Mouse (Mus musculus): ENCODE measurements around the gene Tesk2.

Gene Tesk2

DNA sequence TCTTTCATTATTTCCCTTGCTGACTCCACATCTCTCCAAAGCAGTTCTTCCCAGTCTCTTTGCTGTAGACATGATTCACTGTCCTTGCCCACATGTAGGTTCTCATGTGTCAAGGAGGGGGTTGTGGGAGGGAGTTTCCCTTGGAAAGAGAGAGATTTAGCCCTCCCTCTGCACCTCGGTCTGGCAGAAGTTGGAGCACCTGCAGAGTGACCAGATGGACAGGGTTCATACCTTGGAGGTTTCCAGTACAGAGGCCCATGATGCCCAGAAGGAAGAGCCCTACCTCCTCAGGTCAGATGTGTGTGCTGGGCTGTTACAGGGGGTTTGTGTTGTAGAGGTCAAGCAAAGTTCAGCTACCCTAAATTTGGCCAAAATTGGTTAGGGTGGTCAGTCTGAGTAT, 8.2 kb upstream of the Tesk2 start:
- in situ Hi-C loops (cut with MboI, MseI) = no loop called here

GRCm38 (mm10) chr4:116719396-116719795, 1.4 kb upstream of the Tesk2 start:
- in situ Hi-C loops (cut with MboI, MseI) = loop anchor here (5.0 kb wide), 1 partner anchor 68 kb away; no protein-coding TSS in a partner anchor

DNA sequence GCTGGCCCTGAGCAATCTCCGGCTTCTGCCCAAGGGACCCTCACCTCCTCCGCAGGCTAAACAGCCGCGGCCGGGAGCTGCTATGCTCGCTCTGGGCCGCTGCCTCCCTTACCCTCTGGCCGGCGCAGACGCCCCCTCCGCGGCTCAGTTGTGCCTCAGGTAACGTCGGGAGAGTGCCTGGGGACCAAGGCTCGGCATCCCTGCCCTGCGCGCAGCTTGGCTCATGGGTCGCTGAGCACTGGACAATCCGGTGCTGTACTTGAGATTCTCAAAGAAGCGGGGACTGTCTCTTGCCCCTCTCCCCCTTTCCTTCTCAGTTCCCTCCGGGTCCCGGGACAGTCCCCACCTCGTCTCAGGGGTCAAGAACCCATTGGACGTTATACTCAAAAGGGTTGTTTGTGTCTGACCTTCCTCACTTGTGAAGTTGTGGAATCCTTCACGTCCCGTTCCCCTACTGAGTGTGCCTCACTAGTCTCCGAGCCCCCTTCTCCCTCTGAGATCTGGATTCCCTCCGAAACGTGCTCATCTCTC, 415 bp downstream of the Tesk2 start:
- in situ Hi-C loops (cut with MboI, MseI) = no loop called here

- in situ Hi-C loops (cut with MboI, MseI) = no loop called here
These were observed 1.5 kb downstream of the Tesk2 start for GRCm38 (mm10) chr4:116722230-116722629.

GRCm38 (mm10) chr4:116725444-116725843, 4.7 kb downstream of the Tesk2 start:
- in situ Hi-C loops (cut with MboI, MseI) = no loop called here

- in situ Hi-C loops (cut with MboI, MseI) = no loop called here
These were observed 6.7 kb downstream of the Tesk2 start for GRCm38 (mm10) chr4:116727401-116727800.

DNA sequence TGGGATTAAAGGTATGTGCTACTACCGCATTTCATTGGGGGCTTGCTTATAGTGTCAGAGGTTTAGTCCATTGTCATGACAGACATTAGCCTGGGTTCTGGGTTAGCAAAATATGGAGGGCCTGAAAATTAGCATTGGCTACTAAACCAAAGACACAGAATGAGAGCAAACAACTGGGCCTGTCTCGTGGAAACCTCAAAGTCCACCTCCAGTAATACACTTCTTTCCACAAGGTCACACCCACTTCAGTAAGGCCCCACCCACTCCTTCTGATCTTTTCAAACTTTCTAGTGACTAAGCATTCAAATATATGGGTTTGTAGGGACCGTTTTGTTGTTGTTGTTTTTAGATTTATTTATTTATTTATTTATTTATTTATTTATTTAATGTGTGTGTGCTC, 8.8 kb downstream of the Tesk2 start:
- in situ Hi-C loops (cut with MboI, MseI) = no loop called here

- in situ Hi-C loops (cut with MboI, MseI) = no loop called here
These were observed 10.3 kb downstream of the Tesk2 start for GRCm38 (mm10) chr4:116731077-116731476.

DNA sequence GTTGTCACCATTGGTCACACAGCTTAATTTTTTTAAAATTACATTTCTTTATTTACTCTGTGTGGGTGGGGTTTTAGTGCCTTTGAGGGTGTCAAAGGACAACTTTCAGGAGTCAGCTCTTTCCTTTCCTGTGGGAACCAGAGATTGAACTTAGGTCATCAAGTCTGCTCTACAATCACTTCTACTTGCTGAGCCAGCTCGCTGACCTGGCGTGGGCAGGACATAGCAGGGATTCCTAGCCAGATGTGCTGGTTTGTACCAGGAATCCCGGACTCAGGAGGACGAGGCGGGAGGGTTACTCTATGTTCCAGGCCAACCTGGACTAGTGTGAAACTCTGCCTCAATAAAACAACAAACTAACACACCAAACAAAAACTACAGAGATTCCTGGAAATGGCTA, 11.6 kb downstream of the Tesk2 start:
- in situ Hi-C loops (cut with MboI, MseI) = no loop called here

DNA sequence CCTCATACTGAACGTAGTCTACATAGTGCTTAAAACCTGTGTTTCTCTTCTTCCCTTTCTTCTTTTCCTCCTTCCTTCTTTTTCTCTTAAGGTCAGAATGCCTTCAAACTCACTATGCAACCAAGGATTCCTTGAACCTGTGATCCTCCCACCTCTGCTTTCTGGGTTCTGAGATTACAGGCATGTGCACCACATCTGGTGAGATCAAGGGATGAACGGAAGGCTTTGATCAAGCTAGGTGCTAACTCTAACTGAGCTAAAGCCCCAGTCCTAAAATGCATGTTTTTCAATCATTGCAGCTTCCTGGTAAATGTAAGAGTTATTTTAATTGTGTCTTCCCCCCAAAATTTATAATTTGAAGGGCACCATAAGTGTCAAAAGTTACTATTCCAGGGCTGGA, 14.2 kb downstream of the Tesk2 start:
- in situ Hi-C loops (cut with MboI, MseI) = no loop called here

- in situ Hi-C loops (cut with MboI, MseI) = no loop called here
These were observed 18.4 kb downstream of the Tesk2 start for GRCm38 (mm10) chr4:116738972-116739751.

DNA sequence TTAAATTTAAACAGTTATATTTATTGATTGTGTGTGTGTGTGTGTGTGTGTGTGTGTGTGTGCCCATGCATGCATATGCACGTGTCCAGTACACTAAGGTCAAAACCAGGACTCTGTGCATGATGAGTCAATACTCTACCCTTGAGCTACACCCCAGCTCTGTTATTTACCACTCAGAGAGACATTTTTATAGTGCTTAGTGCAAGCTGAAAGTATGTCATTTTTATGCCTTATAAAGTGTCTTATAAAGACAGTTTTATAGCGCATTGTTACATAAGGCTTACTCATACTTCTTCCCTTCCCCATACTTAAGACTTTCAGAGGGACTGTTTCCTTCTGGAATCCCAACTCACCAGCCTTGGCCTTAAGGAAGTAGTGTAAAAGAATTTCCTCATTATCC, 29.0 kb downstream of the Tesk2 start:
- in situ Hi-C loops (cut with MboI, MseI) = loop anchor here (5.0 to 10.0 kb wide), 2 partner anchors 48 to 785 kb away; no protein-coding TSS in a partner anchor

GRCm38 (mm10) chr4:116761914-116762313, 41.2 kb downstream of the Tesk2 start:
- in situ Hi-C loops (cut with MboI, MseI) = no loop called here

GRCm38 (mm10) chr4:116764001-116764400, 43.3 kb downstream of the Tesk2 start:
- in situ Hi-C loops (cut with MboI, MseI) = no loop called here

DNA sequence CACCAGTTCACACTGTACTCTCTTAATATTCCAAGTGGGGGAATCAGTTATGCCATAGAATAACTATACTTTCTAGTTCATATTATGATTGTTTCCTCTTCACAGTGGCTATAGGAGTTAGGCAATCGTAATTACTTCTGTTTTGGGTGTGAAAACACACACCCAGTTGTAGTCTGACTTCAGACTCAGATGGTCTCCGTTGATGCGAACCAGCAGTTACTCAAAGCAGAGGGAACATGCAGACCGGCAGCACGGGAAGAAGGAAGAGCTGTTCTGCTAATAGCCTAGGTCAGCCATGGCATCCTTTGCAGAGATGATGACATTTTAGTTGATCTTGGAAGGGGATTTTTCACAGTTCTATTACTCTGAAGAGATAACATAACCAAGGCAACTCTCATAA, 47.8 kb downstream of the Tesk2 start:
- in situ Hi-C loops (cut with MboI, MseI) = no loop called here

- in situ Hi-C loops (cut with MboI, MseI) = no loop called here
These were observed 48.3 kb downstream of the Tesk2 start for GRCm38 (mm10) chr4:116769060-116769459.

- in situ Hi-C loops (cut with MboI, MseI) = no loop called here
These were observed 55.6 kb downstream of the Tesk2 start for GRCm38 (mm10) chr4:116776391-116776790.

- in situ Hi-C loops (cut with MboI, MseI) = no loop called here
These were observed 56.3 kb downstream of the Tesk2 start for GRCm38 (mm10) chr4:116777079-116777478.

DNA sequence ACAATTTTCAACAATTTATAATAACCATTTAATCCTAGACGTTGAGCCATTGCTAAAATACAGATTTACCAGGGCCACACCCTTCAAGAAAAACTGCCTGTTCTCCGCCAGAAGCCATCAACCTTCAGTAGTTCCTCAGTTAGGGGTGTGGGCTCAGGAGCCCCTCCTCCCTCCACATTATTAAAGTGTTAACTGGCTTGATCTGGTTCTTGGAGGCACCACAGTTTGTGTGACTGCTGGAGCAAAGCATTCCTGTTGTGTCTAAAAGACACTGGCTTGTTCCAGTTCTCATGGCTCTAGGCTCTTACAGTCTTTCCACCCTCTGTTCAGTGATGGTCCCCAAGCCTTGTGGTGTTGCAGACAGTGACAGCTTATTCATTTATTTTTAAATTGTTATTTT, 59.8 kb downstream of the Tesk2 start:
- in situ Hi-C loops (cut with MboI, MseI) = no loop called here

DNA sequence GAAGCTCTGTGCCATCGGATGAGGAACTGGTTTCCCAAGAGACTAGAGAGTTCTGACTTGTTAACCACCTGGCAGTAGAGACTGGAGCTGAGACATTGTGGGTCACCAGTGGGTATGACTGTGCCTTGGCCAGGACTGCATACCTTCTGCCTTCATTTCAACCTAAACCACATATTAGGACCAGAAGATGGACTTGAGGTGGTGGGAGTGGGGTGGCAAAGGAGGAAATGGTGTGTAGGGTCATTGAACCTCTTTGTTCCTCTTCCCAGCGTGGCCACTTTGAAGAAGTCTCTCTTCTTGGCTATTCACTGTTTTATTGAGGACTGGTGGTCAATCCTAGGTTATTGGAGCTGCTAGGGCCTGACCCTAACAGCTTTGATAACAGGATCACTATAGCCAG, 60.6 kb downstream of the Tesk2 start:
- in situ Hi-C loops (cut with MboI, MseI) = no loop called here

DNA sequence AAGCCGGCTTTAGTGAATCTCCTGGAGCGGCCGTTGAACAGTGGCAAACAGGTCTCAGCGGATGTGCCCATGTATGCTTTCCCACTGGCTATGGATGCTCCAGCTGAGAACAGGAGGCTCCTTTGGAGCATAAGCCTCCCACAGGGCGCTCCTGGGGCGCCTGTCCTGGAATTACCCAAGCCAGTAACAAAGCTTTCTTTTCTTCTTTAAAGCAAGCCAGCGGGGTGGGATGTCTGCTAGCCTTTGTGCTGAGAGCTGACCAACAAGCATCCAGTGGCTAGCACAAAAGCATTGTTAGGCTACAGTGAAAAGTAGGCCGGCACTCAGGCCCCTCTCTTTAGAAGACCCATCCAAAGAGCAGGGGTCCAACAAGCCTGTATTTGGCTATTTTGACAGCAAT, 61.4 kb downstream of the Tesk2 start:
- in situ Hi-C loops (cut with MboI, MseI) = no loop called here

GRCm38 (mm10) chr4:116786587-116786986, 65.8 kb downstream of the Tesk2 start:
- in situ Hi-C loops (cut with MboI, MseI) = loop anchor here (5.0 kb wide), 1 partner anchor 69 kb away; no protein-coding TSS in a partner anchor
